Mouse (Mus musculus): ENCODE data around the gene Ddah1. TPM values are rescaled to one million over a fixed set of nuclear protein-coding genes. Genes with fewer than 3 reads are reported as not detected.

Gene Ddah1
- polyA plus RNA-seq, 1 experiment: 0.67 TPM

DNA sequence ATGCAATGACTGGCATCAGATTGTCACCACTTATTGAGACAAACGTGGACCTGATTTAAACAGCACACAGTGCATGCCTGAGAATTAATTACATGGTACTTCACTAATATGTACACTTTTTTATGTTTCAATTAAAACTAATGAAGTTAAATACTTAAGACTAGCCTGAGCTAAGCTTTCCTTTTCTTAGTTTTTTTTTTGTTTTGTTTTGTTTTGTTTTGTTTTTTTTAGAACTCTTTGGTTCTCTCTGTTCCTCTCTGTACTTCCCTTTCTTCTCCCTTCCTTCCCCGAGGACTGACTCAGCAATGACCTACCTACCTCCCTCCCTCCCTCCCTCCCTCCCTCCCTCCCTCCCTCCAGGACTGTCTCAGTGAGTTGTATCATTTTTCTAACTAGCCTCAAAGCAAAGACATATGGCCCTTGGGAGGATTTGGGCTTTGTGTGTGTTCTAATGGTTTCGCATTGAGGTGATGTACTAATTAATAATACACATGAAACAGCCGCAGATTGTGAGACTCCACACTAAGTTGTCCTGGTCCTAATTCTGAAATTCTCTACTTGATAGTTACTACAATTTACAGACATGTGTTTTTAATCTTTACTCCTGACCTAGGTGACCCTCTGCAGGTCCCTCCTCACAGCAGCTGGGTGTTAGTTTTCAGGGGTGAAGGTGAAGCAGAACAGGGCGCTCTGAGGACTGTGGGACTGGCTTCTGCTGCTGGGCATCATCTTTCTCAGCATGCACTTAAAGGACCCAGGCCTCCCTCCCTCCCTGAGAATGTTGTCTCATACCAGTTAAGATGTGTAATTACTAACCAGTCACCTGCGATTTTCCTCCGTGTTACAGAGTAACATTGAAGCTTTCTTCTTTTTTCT, 171.3 kb downstream of the Ddah1 start:
- TF ChIP-seq POLR2A (IDR thresholded peaks at IDR 0.05; ENCODE audit: borderline replicate concordance, low read depth, low read length) (no peak), CTCF (IDR thresholded peaks at IDR 0.05; ENCODE audit: low read depth, low read length) (no peak)
- Histone ChIP-seq H3K27ac (ENCODE audit: insufficient read depth, low read depth, low read length) (peak overlapping the region; percentile 89), H3K4me3 (ENCODE audit: insufficient read depth, low read length) (0 out of 2 replicates have a peak overlapping the region, but pooled peaks have one; percentile 6), H3K4me1 (ENCODE audit: control insufficient read depth, insufficient read depth, low read length) (peaks cover 41% of the 10 kb centered on the region)

GRCm38 (mm10) chr3:145933845-145934244, 175.4 kb downstream of the Ddah1 start:
- Histone ChIP-seq H3K4me1 (ENCODE audit: control insufficient read depth, insufficient read depth, low read length) (peaks cover 16% of the 10 kb centered on the region), H3K27ac (ENCODE audit: insufficient read depth, low read depth, low read length) (no peak overlapping the region), H3K4me3 (ENCODE audit: insufficient read depth, low read length) (no peak overlapping the region)
- no peak for TF ChIP-seq POLR2A (IDR thresholded peaks at IDR 0.05; ENCODE audit: borderline replicate concordance, low read depth, low read length)
- TF ChIP-seq CTCF (IDR thresholded peaks at IDR 0.05; ENCODE audit: low read depth, low read length): no peak

GRCm38 (mm10) chr3:145937505-145938404, 179.3 kb downstream of the Ddah1 start, which contains the start of gene 2410004B18Rik:
TSS of gene 2410004B18Rik (plus strand) at chr3:145938014.
- peak within 1 kb of the TSS; percentile 60 for H3K27ac ChIP-seq (ENCODE audit: insufficient read depth, low read depth, low read length)
- peak within 1 kb of the TSS; percentile 99 for H3K4me3 ChIP-seq (ENCODE audit: insufficient read depth, low read length)
- TF ChIP-seq POLR2A (IDR thresholded peaks at IDR 0.05; ENCODE audit: borderline replicate concordance, low read depth, low read length) (0 out of 2 replicates have a peak, but pooled peaks have one; percentile 65), CTCF (IDR thresholded peaks at IDR 0.05; ENCODE audit: low read depth, low read length) (peak; percentile 53)
- H3K4me1 ChIP-seq (ENCODE audit: control insufficient read depth, insufficient read depth, low read length): peaks cover 16% of the 10 kb centered on the region

GRCm38 (mm10) chr3:145938405-145939349, 180.2 kb downstream of the Ddah1 start:
- TF ChIP-seq CTCF (IDR thresholded peaks at IDR 0.05; ENCODE audit: low read depth, low read length) (no peak), POLR2A (IDR thresholded peaks at IDR 0.05; ENCODE audit: borderline replicate concordance, low read depth, low read length) (no peak)
- H3K4me1 ChIP-seq (ENCODE audit: control insufficient read depth, insufficient read depth, low read length): peaks cover 16% of the 10 kb centered on the region
- H3K4me3 ChIP-seq (ENCODE audit: insufficient read depth, low read length): peak overlapping the region; percentile 99
- H3K27ac ChIP-seq (ENCODE audit: insufficient read depth, low read depth, low read length): no peak overlapping the region

- H3K27ac ChIP-seq (ENCODE audit: insufficient read depth, low read depth, low read length): no peak overlapping the region
- H3K4me3 ChIP-seq (ENCODE audit: insufficient read depth, low read length): peak overlapping the region; percentile 99
- TF ChIP-seq CTCF (IDR thresholded peaks at IDR 0.05; ENCODE audit: low read depth, low read length): no peak
- no peak for TF ChIP-seq POLR2A (IDR thresholded peaks at IDR 0.05; ENCODE audit: borderline replicate concordance, low read depth, low read length)
- H3K4me1 ChIP-seq (ENCODE audit: control insufficient read depth, insufficient read depth, low read length): peaks cover 16% of the 10 kb centered on the region
These were observed 180.9 kb downstream of the Ddah1 start for GRCm38 (mm10) chr3:145939402-145939801.

DNA sequence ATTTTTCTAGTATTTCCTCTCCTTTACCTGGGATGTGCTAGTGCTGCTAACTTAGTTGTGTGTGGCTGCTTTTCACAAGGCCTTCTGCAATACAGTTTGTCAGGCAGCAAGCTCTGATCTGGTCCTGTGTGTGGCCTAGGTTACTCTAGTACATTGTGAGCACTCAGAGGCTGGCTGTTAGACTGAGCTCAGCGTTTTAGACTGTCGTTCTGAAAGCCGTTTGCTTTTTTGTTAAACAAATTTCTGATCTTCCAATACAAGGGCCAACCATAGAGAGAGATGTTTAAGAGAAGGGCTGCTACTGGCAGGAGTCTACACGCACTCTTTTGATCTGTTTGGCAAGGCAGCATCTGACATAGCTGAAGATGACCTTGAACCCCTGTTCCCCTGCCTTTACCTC, 181.5 kb downstream of the Ddah1 start:
- TF ChIP-seq CTCF (IDR thresholded peaks at IDR 0.05; ENCODE audit: low read depth, low read length) (no peak), POLR2A (IDR thresholded peaks at IDR 0.05; ENCODE audit: borderline replicate concordance, low read depth, low read length) (no peak)
- H3K27ac ChIP-seq (ENCODE audit: insufficient read depth, low read depth, low read length): no peak overlapping the region
- no peak overlapping the region for H3K4me3 ChIP-seq (ENCODE audit: insufficient read depth, low read length)
- H3K4me1 ChIP-seq (ENCODE audit: control insufficient read depth, insufficient read depth, low read length): peaks cover 16% of the 10 kb centered on the region

GRCm38 (mm10) chr3:145941971-145942370, 183.5 kb downstream of the Ddah1 start:
- TF ChIP-seq POLR2A (IDR thresholded peaks at IDR 0.05; ENCODE audit: borderline replicate concordance, low read depth, low read length): no peak
- TF ChIP-seq CTCF (IDR thresholded peaks at IDR 0.05; ENCODE audit: low read depth, low read length): no peak
- H3K4me3 ChIP-seq (ENCODE audit: insufficient read depth, low read length): no peak overlapping the region
- no peak overlapping the region for H3K27ac ChIP-seq (ENCODE audit: insufficient read depth, low read depth, low read length)
- H3K4me1 ChIP-seq (ENCODE audit: control insufficient read depth, insufficient read depth, low read length): peaks cover 19% of the 10 kb centered on the region

Other genes with a start within 250 kb of the Ddah1 start
- gene Znhit6, start 182.5 kb upstream of the Ddah1 start, polyA plus RNA-seq (2012; ENCODE audit: insufficient read depth, insufficient read length, missing spikeins): 11.6 and 11.8 TPM in 2 replicates
- 3.6 and 4.1 TPM in 2 replicates for gene Ccn1, start 108.7 kb upstream of the Ddah1 start, polyA plus RNA-seq (2012; ENCODE audit: insufficient read depth, insufficient read length, missing spikeins)
- gene Bcl10, start 164.1 kb downstream of the Ddah1 start, polyA plus RNA-seq (2012; ENCODE audit: insufficient read depth, insufficient read length, missing spikeins): 85.5 and 92.5 TPM in 2 replicates
- gene 2410004B18Rik, start 179.3 kb downstream of the Ddah1 start, polyA plus RNA-seq (2012; ENCODE audit: insufficient read depth, insufficient read length, missing spikeins): 23.2 and 24.2 TPM in 2 replicates
- gene Syde2, start 229.2 kb downstream of the Ddah1 start, polyA plus RNA-seq (2012; ENCODE audit: insufficient read depth, insufficient read length, missing spikeins): 0.24 TPM in 1 of 2 replicates, not detected in the other

Data from bone marrow macrophage, adult 2 months (primary cell).